Mouse (Mus musculus): ENCODE measurements around the gene Lemd2.
"Not testable (repeated sequence)": the region's sequence is repeated elsewhere in the genome, so short reads cannot be mapped to it uniquely, and the experiment has no call there.

- not testable (repeated sequence) for TF ChIP-seq CTCF, EP300 (IDR thresholded peaks at IDR 0.05; ENCODE audit: low read depth)
Measured at GRCm38 (mm10) chr17:27231586-27231985, 27.3 kb upstream of the Lemd2 start.
